Mouse (Mus musculus): ENCODE data around the gene Cldn18. TPM values are rescaled to one million over a fixed set of nuclear protein-coding genes. Genes with fewer than 3 reads are reported as not detected.

Gene Cldn18
- polyA plus RNA-seq, 1 experiment from 2014 or later: not detected

Other genes with a start within 250 kb of the Cldn18 start
- 25.1 and 25.8 TPM in 2 replicates for gene Armc8, start 148.4 kb downstream of the Cldn18 start, polyA plus RNA-seq (2016; fragmentation: Nextera tagmentation; extraction: Ambion mirVana)
- 30.6 and 34.2 TPM in 2 replicates for gene Dbr1, start 141.5 kb downstream of the Cldn18 start, polyA plus RNA-seq (2016; fragmentation: Nextera tagmentation; extraction: Ambion mirVana)
- not detected in 2 replicates for gene A4gnt, start 104.8 kb downstream of the Cldn18 start, polyA plus RNA-seq (2016; fragmentation: Nextera tagmentation; extraction: Ambion mirVana)
- gene Dzip1l, start 87.8 kb downstream of the Cldn18 start, polyA plus RNA-seq (2016; fragmentation: Nextera tagmentation; extraction: Ambion mirVana): 24.3 and 26.4 TPM in 2 replicates
- gene Sox14, start 158.9 kb upstream of the Cldn18 start, polyA plus RNA-seq (2016; fragmentation: Nextera tagmentation; extraction: Ambion mirVana): 1.3 and 2.4 TPM in 2 replicates

All from embryonic facial prominence, embryonic 12.5 days (tissue).